7 mouse cellular contexts compared by ENCODE assay signal in genomic region chr12:99339640-99340325, GRCm38 (mm10).
A peak's percentile ranks its signal among the peaks of the same experiment; 100 is the strongest.
DNase-seq lines count a peak whose midpoint lies in the region; ATAC-seq and TF ChIP-seq lines count a peak whose summit lies in the region.

No protein-coding gene starts in this region.

- no peak for TF ChIP-seq CTCF in cerebellum, adult 2 months (IDR thresholded peaks at IDR 0.05; ENCODE audit: borderline replicate concordance, insufficient read depth, low read depth, low read length)
- no peak for TF ChIP-seq CTCF in lung, adult 2 months (IDR thresholded peaks at IDR 0.05; ENCODE audit: insufficient read depth, low read length)
- TF ChIP-seq CTCF in thymus, adult 2 months (IDR thresholded peaks at IDR 0.05; ENCODE audit: borderline replicate concordance, control insufficient read depth, extremely low read depth, insufficient read depth, low read length, poor library complexity), result no peak

- ATAC-seq in embryonic facial prominence, embryonic 14.5 days (ENCODE audit: low read depth), result peak; percentile 70; the same call in 1 of the 2 replicates

- H3K9me3 ChIP-seq in embryonic facial prominence, embryonic 14.5 days (ENCODE audit: control insufficient read depth, low read length), result no peaks in the 10 kb centered on the region

- H3K27me3 ChIP-seq in cerebellum, adult 2 months (ENCODE audit: control insufficient read depth, insufficient read depth, low read length), result no peaks in the 10 kb centered on the region
- H3K27me3 ChIP-seq in embryonic facial prominence, embryonic 14.5 days (replicated peaks; ENCODE audit: control insufficient read depth, insufficient read depth, low read length), result no peaks in the 10 kb centered on the region
- no peaks in the 10 kb centered on the region for H3K27me3 ChIP-seq in thymus, adult 2 months (ENCODE audit: control insufficient read depth, insufficient read depth, low read length)

- H3K4me1 ChIP-seq in cerebellum, adult 2 months (ENCODE audit: control insufficient read depth, insufficient read depth, low read length), result peaks cover 57% of the 10 kb centered on the region
- H3K4me1 ChIP-seq in embryonic facial prominence, embryonic 14.5 days (ENCODE audit: control insufficient read depth, insufficient read depth, low read length), result peaks cover 47% of the 10 kb centered on the region
- H3K4me1 ChIP-seq in lung, adult 2 months (ENCODE audit: control insufficient read depth, insufficient read depth, low read length), result peaks cover 32% of the 10 kb centered on the region
- peaks cover 17% of the 10 kb centered on the region for H3K4me1 ChIP-seq in thymus, adult 2 months (replicated peaks; ENCODE audit: control insufficient read depth, insufficient read depth, low read length)

- no peak overlapping the region for H3K4me3 ChIP-seq in cerebellum, adult 2 months (replicated peaks; ENCODE audit: insufficient read depth, low read depth, low read length)
- H3K4me3 ChIP-seq in embryonic facial prominence, embryonic 14.5 days (ENCODE audit: low read depth, low read length), result no peak overlapping the region
- H3K4me3 ChIP-seq in lung, adult 2 months (replicated peaks; ENCODE audit: extremely low read depth, low read depth, low read length), result no peak overlapping the region
- H3K4me3 ChIP-seq in thymus, adult 2 months (ENCODE audit: control insufficient read depth, insufficient read depth, low read length), result no peak overlapping the region

- peak overlapping the region; percentile 88; the same call in 1 of the 2 replicates for H3K27ac ChIP-seq in cerebellum, adult 2 months (ENCODE audit: insufficient read depth, low read length)
- H3K27ac ChIP-seq in embryonic facial prominence, embryonic 14.5 days (replicated peaks; ENCODE audit: low read depth, low read length), result peak overlapping the region; percentile 54; the same call in 1 of the 2 replicates
- H3K27ac ChIP-seq in thymus, adult 2 months (ENCODE audit: control insufficient read depth, insufficient read depth, low read length), result no peak overlapping the region

- no peak overlapping the region for H3K9ac ChIP-seq in embryonic facial prominence, embryonic 14.5 days (ENCODE audit: low read depth, low read length)

- no peak for TF ChIP-seq POLR2A in cerebellum, adult 2 months (IDR thresholded peaks at IDR 0.05; ENCODE audit: borderline replicate concordance, insufficient read depth, low read length)
- TF ChIP-seq POLR2A in lung, adult 2 months (IDR thresholded peaks at IDR 0.05; ENCODE audit: borderline replicate concordance, extremely low read depth, low read depth, low read length), result no peak
- no peak for TF ChIP-seq POLR2A in thymus, adult 2 months (IDR thresholded peaks at IDR 0.05; ENCODE audit: control insufficient read depth, extremely low read depth, insufficient read depth, low read length, poor library complexity)

- WGBS in cerebellum, adult 2 months, result 5% methylated on average over 11 of the region's 11 CpGs
- 57% methylated on average over 11 of the region's 11 CpGs for WGBS in embryonic facial prominence, embryonic 14.5 days
- WGBS in lung, adult 2 months, result 85% methylated on average over 11 of the region's 11 CpGs
- WGBS in thymus, adult 2 months, result 97% methylated on average over 11 of the region's 11 CpGs

- H3K4me2 ChIP-seq in embryonic facial prominence, embryonic 14.5 days (ENCODE audit: low read depth, low read length), result no peak overlapping the region

- H3K36me3 ChIP-seq in embryonic facial prominence, embryonic 14.5 days (ENCODE audit: control insufficient read depth, insufficient read depth, low read length), result peaks cover 11% of the 10 kb centered on the region
- peaks cover 13% of the 10 kb centered on the region; the same call in 1 of the 2 replicates for H3K36me3 ChIP-seq in thymus, adult 2 months (ENCODE audit: control insufficient read depth, insufficient read depth, low read length)

- DNase-seq in cerebellum, adult 2 months, result peak; percentile 80 to 92
- DNase-seq in embryonic facial prominence, embryonic 14.5 days (ENCODE audit: low spot score), result peak; percentile 90
- DNase-seq in layer of hippocampus, adult 9-11 months, result peak; percentile 94
- DNase-seq in neural tube, embryonic 10.5 days (ENCODE audit: extremely low spot score, low spot score), result peak; percentile 77
- no peak for DNase-seq in lung, adult 2 months
- DNase-seq in thymus, adult 2 months, result no peak
- no peak for DNase-seq in thymus, postnatal 10 days (ENCODE audit: low spot score in 2 of 2)

Comparison
In these comparisons a context has a peak if more than half of its experiments do, and no peak if none do; other contexts are left out.
1. DNase-seq: peak in cerebellum, adult 2 months (2 of 2), embryonic facial prominence, embryonic 14.5 days (single experiment), layer of hippocampus, adult 9-11 months (single experiment) and neural tube, embryonic 10.5 days (single experiment); none in lung, adult 2 months (single experiment), thymus, adult 2 months (single experiment) and thymus, postnatal 10 days (0 of 2).